Mouse (Mus musculus) embryonic facial prominence, embryonic 15.5 days (tissue): ENCODE measurements at regions not wholly inside any gene's neighbourhood (a gene's known extent, or its start where the extent isn't known, plus 50 kb on each side); places are given as distances from the start of the nearest gene placed in this dataset.

Experiments used
- ATAC-seq: fragments of 200-750 bp; cut with Nextera tagmentation; 2 replicates; pipeline ENCODE4 v1.8.0; 2017; ENCODE audit warnings: low read depth, moderate TSS enrichment; ENCODE audit not compliant: insufficient number of reproducible peaks, low FRiP score, low TSS enrichment
- H3K27ac ChIP-seq: fragments of 300-500 bp; sonication (generic); replicated peaks from 2 replicates; pipeline ENCODE4 v1.5.1; 2015; ENCODE audit warnings: mild to moderate bottlenecking, inconsistent platforms
- H3K27me3 ChIP-seq: fragments of 300-500 bp; sonication (generic); 2 replicates; pipeline ENCODE4 v1.6.1; 2015; ENCODE audit warnings: inconsistent platforms
- H3K36me3 ChIP-seq: fragments of 300-500 bp; sonication (generic); 2 replicates; pipeline ENCODE4 v1.6.1; 2015; ENCODE audit warnings: mild to moderate bottlenecking, inconsistent platforms
- H3K4me1 ChIP-seq: fragments of 300-500 bp; sonication (generic); 2 replicates; pipeline ENCODE4 v1.6.1; 2015; ENCODE audit warnings: inconsistent platforms
- H3K4me2 ChIP-seq: fragments of 300-500 bp; sonication (generic); replicated peaks from 2 replicates; pipeline ENCODE4 v1.6.1; 2015; ENCODE audit warnings: mild to moderate bottlenecking, inconsistent platforms
- H3K4me3 ChIP-seq: fragments of 300-500 bp; sonication (generic); replicated peaks from 2 replicates; pipeline ENCODE4 v1.5.1; 2015; ENCODE audit warnings: mild to moderate bottlenecking, inconsistent platforms
- H3K9ac ChIP-seq: fragments of 300-500 bp; sonication (generic); 2 replicates; pipeline ENCODE4 v1.6.1; 2015; ENCODE audit warnings: inconsistent platforms
- H3K9me3 ChIP-seq: fragments of 300-500 bp; sonication (generic); replicated peaks from 2 replicates; pipeline ENCODE4 v1.6.1; 2016; ENCODE audit warnings: inconsistent platforms
- WGBS: fragments of 180-500 bp; shearing (Covaris S2); methylation state at CpG from one replicate; pipeline ENCODE4 v1.1.7; 2015; 5-methylcytosine and 5-hydroxymethylcytosine counted together

- Histone ChIP-seq H3K9me3 (no peaks in the 10 kb centered on the region), H3K4me3 (no peak overlapping the region), H3K9ac (no peak overlapping the region), H3K4me2 (no peak overlapping the region), H3K4me1 (no peaks in the 10 kb centered on the region), H3K27ac (no peak overlapping the region), H3K27me3 (no peaks in the 10 kb centered on the region), H3K36me3 (no peaks in the 10 kb centered on the region)
- no peak for ATAC-seq
- WGBS: 30% methylated on average over 5 of the region's 5 CpGs
Measured at GRCm38 (mm10) chr2:178711587-178712080, 281.3 kb downstream of the Cdh26 start.

GRCm38 (mm10) chr2:178712391-178712892 lies 282.1 kb downstream of the Cdh26 start:
- no peaks in the 10 kb centered on the region for H3K27me3 ChIP-seq

GRCm38 (mm10) chr2:178715500-178716245 lies 285.3 kb downstream of the Cdh26 start:
- Histone ChIP-seq H3K4me1 (no peaks in the 10 kb centered on the region), H3K4me3 (no peak overlapping the region), H3K36me3 (no peaks in the 10 kb centered on the region), H3K4me2 (no peak overlapping the region), H3K27ac (no peak overlapping the region), H3K9me3 (no peaks in the 10 kb centered on the region), H3K9ac (no peak overlapping the region), H3K27me3 (no peaks in the 10 kb centered on the region)
- no peak for ATAC-seq
- 80% methylated on average over 5 of the region's 5 CpGs for WGBS

More at GRCm38 (mm10) chr2:178712391-178712892, 282.1 kb downstream of the Cdh26 start:
- WGBS: 56% methylated on average over 9 of the region's 9 CpGs
- Histone ChIP-seq H3K4me3 (no peak overlapping the region), H3K27ac (no peak overlapping the region), H3K9me3 (no peaks in the 10 kb centered on the region), H3K9ac (no peak overlapping the region), H3K4me1 (no peaks in the 10 kb centered on the region), H3K4me2 (no peak overlapping the region), H3K36me3 (no peaks in the 10 kb centered on the region)
- no peak for ATAC-seq

- ATAC-seq: no peak
- H3K4me1 ChIP-seq: no peaks in the 10 kb centered on the region
Measured at GRCm38 (mm10) chr2:178718048-178718447, 287.7 kb downstream of the Cdh26 start.

GRCm38 (mm10) chr2:178723455-178723854 lies 293.1 kb downstream of the Cdh26 start:
- 0 out of 2 replicates have a peak, but pooled peaks cover 3% of the 10 kb centered on the region for H3K4me1 ChIP-seq
- no peak overlapping the region for H3K27ac ChIP-seq
- 35% methylated on average over 3 of the region's 3 CpGs for WGBS
- no peak for ATAC-seq
- no peak overlapping the region for H3K4me2 ChIP-seq
- H3K4me3 ChIP-seq: no peak overlapping the region
- no peaks in the 10 kb centered on the region for H3K36me3 ChIP-seq
- H3K27me3 ChIP-seq: no peaks in the 10 kb centered on the region
- no peaks in the 10 kb centered on the region for H3K9me3 ChIP-seq
- no peak overlapping the region for H3K9ac ChIP-seq

More at GRCm38 (mm10) chr2:178718048-178718447, 287.7 kb downstream of the Cdh26 start:
- Histone ChIP-seq H3K4me2 (no peak overlapping the region), H3K27me3 (no peaks in the 10 kb centered on the region), H3K27ac (no peak overlapping the region), H3K4me3 (no peak overlapping the region), H3K36me3 (no peaks in the 10 kb centered on the region), H3K9me3 (no peaks in the 10 kb centered on the region), H3K9ac (no peak overlapping the region)
- WGBS: 72% methylated on average over 5 of the region's 5 CpGs

GRCm38 (mm10) chr2:178724228-178724627 lies 293.9 kb downstream of the Cdh26 start:
- Histone ChIP-seq H3K36me3 (no peaks in the 10 kb centered on the region), H3K9me3 (no peaks in the 10 kb centered on the region), H3K4me3 (no peak overlapping the region), H3K27ac (no peak overlapping the region), H3K9ac (no peak overlapping the region), H3K27me3 (no peaks in the 10 kb centered on the region), H3K4me2 (no peak overlapping the region), H3K4me1 (0 out of 2 replicates have a peak, but pooled peaks cover 3% of the 10 kb centered on the region)
- ATAC-seq: no peak
- WGBS: 9% methylated on average over 5 of the region's 5 CpGs

GRCm38 (mm10) chr2:178727930-178728793 lies 297.8 kb downstream of the Cdh26 start:
- no peak for ATAC-seq
- no peaks in the 10 kb centered on the region for H3K9me3 ChIP-seq
- WGBS: 6% methylated on average over 17 of the region's 17 CpGs
- H3K27ac ChIP-seq: no peak overlapping the region
- H3K4me3 ChIP-seq: no peak overlapping the region
- H3K36me3 ChIP-seq: no peaks in the 10 kb centered on the region
- H3K4me1 ChIP-seq: 0 out of 2 replicates have a peak, but pooled peaks cover 3% of the 10 kb centered on the region
- no peaks in the 10 kb centered on the region for H3K27me3 ChIP-seq
- H3K4me2 ChIP-seq: no peak overlapping the region
- H3K9ac ChIP-seq: no peak overlapping the region

GRCm38 (mm10) chr2:178728794-178729120 lies 298.4 kb downstream of the Cdh26 start:
- no peaks in the 10 kb centered on the region for H3K9me3 ChIP-seq
- no peak overlapping the region for H3K4me2 ChIP-seq
- no peak for ATAC-seq
- H3K27ac ChIP-seq: no peak overlapping the region
- H3K4me1 ChIP-seq: 0 out of 2 replicates have a peak, but pooled peaks cover 3% of the 10 kb centered on the region
- H3K27me3 ChIP-seq: no peaks in the 10 kb centered on the region
- WGBS: 8% methylated on average over 7 of the region's 7 CpGs
- H3K4me3 ChIP-seq: no peak overlapping the region
- no peak overlapping the region for H3K9ac ChIP-seq
- no peaks in the 10 kb centered on the region for H3K36me3 ChIP-seq

GRCm38 (mm10) chr2:178735099-178735498 lies 304.8 kb downstream of the Cdh26 start:
- Histone ChIP-seq H3K27ac (no peak overlapping the region), H3K4me2 (no peak overlapping the region), H3K36me3 (no peaks in the 10 kb centered on the region), H3K4me1 (no peaks in the 10 kb centered on the region), H3K4me3 (no peak overlapping the region), H3K27me3 (no peaks in the 10 kb centered on the region), H3K9ac (no peak overlapping the region), H3K9me3 (no peaks in the 10 kb centered on the region)
- ATAC-seq: no peak
- 0% methylated on average over 2 of the region's 2 CpGs for WGBS

- no peak overlapping the region for H3K27ac ChIP-seq
- no peaks in the 10 kb centered on the region for H3K4me1 ChIP-seq
- H3K4me3 ChIP-seq: no peak overlapping the region
- no peak overlapping the region for H3K4me2 ChIP-seq
- no peak for ATAC-seq
- H3K27me3 ChIP-seq: no peaks in the 10 kb centered on the region
- 69% methylated on average over 4 of the region's 4 CpGs for WGBS
- no peak overlapping the region for H3K9ac ChIP-seq
- H3K9me3 ChIP-seq: no peaks in the 10 kb centered on the region
- no peaks in the 10 kb centered on the region for H3K36me3 ChIP-seq
Measured at GRCm38 (mm10) chr2:178744617-178745016, 314.3 kb downstream of the Cdh26 start.

GRCm38 (mm10) chr2:178745296-178746015 lies 315.1 kb downstream of the Cdh26 start:
- Histone ChIP-seq H3K36me3 (no peaks in the 10 kb centered on the region), H3K4me3 (no peak overlapping the region), H3K9ac (no peak overlapping the region), H3K4me1 (no peaks in the 10 kb centered on the region), H3K27me3 (no peaks in the 10 kb centered on the region), H3K4me2 (no peak overlapping the region), H3K9me3 (no peaks in the 10 kb centered on the region), H3K27ac (no peak overlapping the region)
- ATAC-seq: no peak
- 71% methylated on average over 14 of the region's 14 CpGs for WGBS
